Comparison of ENCODE assay signal across 11 mouse cellular contexts in genomic region chr14:20844671-20845576, GRCm38 (mm10). TPM values are rescaled to one million over a fixed set of nuclear protein-coding genes. Genes with fewer than 3 reads are reported as not detected.
DNase-seq lines count a peak whose midpoint lies in the region; ATAC-seq and TF ChIP-seq lines count a peak whose summit lies in the region.
"Had no signal": no experiment of that assay in that cellular context is flagged by ENCODE, and none has a peak within 500 bp of the region (broad histone marks: within the 10 kb centered on the region; RNA-seq: fewer than 3 reads in every experiment).

No protein-coding gene starts in this region.

- H3K36me3 ChIP-seq in kidney, embryonic 14.5 days (ENCODE audit: control insufficient read depth, insufficient read depth, low read length), result no peaks in the 10 kb centered on the region
- H3K36me3 ChIP-seq in megakaryocyte, embryonic 14.5 days (replicated peaks; ENCODE audit: low read length), result peaks cover 8% of the 10 kb centered on the region
- H3K36me3 ChIP-seq in hindbrain, embryonic 14.5 days (replicated peaks; ENCODE audit: control insufficient read depth, insufficient read depth), result no peaks in the 10 kb centered on the region
- no peaks in the 10 kb centered on the region for H3K36me3 ChIP-seq in forebrain, postnatal 0 days (ENCODE audit: insufficient read depth)
- no peaks in the 10 kb centered on the region for H3K36me3 ChIP-seq in midbrain, postnatal 0 days (ENCODE audit: insufficient read depth, low read length)

- WGBS in kidney, embryonic 14.5 days, result 82% methylated on average over 10 of the region's 10 CpGs
- 90% methylated on average over 10 of the region's 10 CpGs for whole genome bisulfite sequencing in hindbrain, embryonic 14.5 days
- WGBS in forebrain, postnatal 0 days, result 93% methylated on average over 10 of the region's 10 CpGs
- WGBS in midbrain, postnatal 0 days, result 90% methylated on average over 10 of the region's 10 CpGs

- H3K9me3 ChIP-seq in kidney, embryonic 14.5 days (ENCODE audit: control insufficient read depth, low read length), result no peaks in the 10 kb centered on the region
- H3K9me3 ChIP-seq in megakaryocyte, embryonic 14.5 days, result no peaks in the 10 kb centered on the region
- no peaks in the 10 kb centered on the region for H3K9me3 ChIP-seq in hindbrain, embryonic 14.5 days (ENCODE audit: control insufficient read depth, low read length)
- H3K9me3 ChIP-seq in forebrain, postnatal 0 days (ENCODE audit: low read length), result no peaks in the 10 kb centered on the region
- H3K9me3 ChIP-seq in midbrain, postnatal 0 days (ENCODE audit: low read length), result no peaks in the 10 kb centered on the region

- H3K4me1 ChIP-seq in kidney, embryonic 14.5 days (ENCODE audit: control insufficient read depth, insufficient read depth, low read length), result peaks cover 4% of the 10 kb centered on the region; the same call in 1 of the 2 replicates
- H3K4me1 ChIP-seq in megakaryocyte, embryonic 14.5 days, result peaks cover 27% of the 10 kb centered on the region
- H3K4me1 ChIP-seq in hindbrain, embryonic 14.5 days (replicated peaks; ENCODE audit: control insufficient read depth, insufficient read depth, low read length), result no peaks in the 10 kb centered on the region
- no peaks in the 10 kb centered on the region for H3K4me1 ChIP-seq in forebrain, postnatal 0 days (ENCODE audit: insufficient read depth)
- H3K4me1 ChIP-seq in midbrain, postnatal 0 days (ENCODE audit: insufficient read depth, low read length), result no peaks in the 10 kb centered on the region

- no peak for ATAC-seq in kidney, embryonic 14.5 days (ENCODE audit: low FRiP score, low TSS enrichment)
- no peak for ATAC-seq in hindbrain, embryonic 14.5 days (ENCODE audit: low FRiP score)
- ATAC-seq in forebrain, postnatal 0 days, result no peak
- no peak for ATAC-seq in midbrain, postnatal 0 days (ENCODE audit: low FRiP score)

- no peak for TF ChIP-seq CTCF in forebrain, postnatal 0 days (IDR thresholded peaks at IDR 0.05; ENCODE audit: low read depth)
- TF ChIP-seq CTCF in midbrain, postnatal 0 days (IDR thresholded peaks at IDR 0.05), result no peak

- H3K27me3 ChIP-seq in kidney, embryonic 14.5 days (ENCODE audit: control insufficient read depth, insufficient read depth, low read length), result no peaks in the 10 kb centered on the region
- H3K27me3 ChIP-seq in megakaryocyte, embryonic 14.5 days (replicated peaks), result peaks cover 17% of the 10 kb centered on the region
- no peaks in the 10 kb centered on the region for H3K27me3 ChIP-seq in hindbrain, embryonic 14.5 days (ENCODE audit: control insufficient read depth, insufficient read depth, low read length)
- no peaks in the 10 kb centered on the region for H3K27me3 ChIP-seq in forebrain, postnatal 0 days (ENCODE audit: insufficient read depth, low read length)
- H3K27me3 ChIP-seq in midbrain, postnatal 0 days (ENCODE audit: insufficient read depth, low read length), result no peaks in the 10 kb centered on the region

- no peak overlapping the region for H3K4me2 ChIP-seq in kidney, embryonic 14.5 days (replicated peaks; ENCODE audit: low read depth, low read length)
- H3K4me2 ChIP-seq in hindbrain, embryonic 14.5 days (replicated peaks), result no peak overlapping the region
- H3K4me2 ChIP-seq in forebrain, postnatal 0 days (ENCODE audit: low read depth), result no peak overlapping the region
- no peak overlapping the region for H3K4me2 ChIP-seq in midbrain, postnatal 0 days (ENCODE audit: low read depth, low read length, poor library complexity, severe bottlenecking)

- no peak overlapping the region for H3K9ac ChIP-seq in kidney, embryonic 14.5 days (ENCODE audit: low read depth, low read length)
- H3K9ac ChIP-seq in hindbrain, embryonic 14.5 days, result no peak overlapping the region
- H3K9ac ChIP-seq in forebrain, postnatal 0 days, result no peak overlapping the region
- no peak overlapping the region for H3K9ac ChIP-seq in midbrain, postnatal 0 days (replicated peaks; ENCODE audit: low read length, poor library complexity, severe bottlenecking)

- no peak overlapping the region for H3K4me3 ChIP-seq in kidney, embryonic 14.5 days (ENCODE audit: low read length)
- peak overlapping the region; percentile 84 for H3K4me3 ChIP-seq in megakaryocyte, embryonic 14.5 days (replicated peaks)
- H3K4me3 ChIP-seq in hindbrain, embryonic 14.5 days (replicated peaks; ENCODE audit: low read length), result no peak overlapping the region
- H3K4me3 ChIP-seq in forebrain, postnatal 0 days (ENCODE audit: low read depth, low read length), result no peak overlapping the region
- H3K4me3 ChIP-seq in midbrain, postnatal 0 days (ENCODE audit: low read depth, low read length), result no peak overlapping the region

- DNase-seq in kidney, adult 11 months, result peak; percentile 69
- DNase-seq in kidney, postnatal 4 days, result no peak
- peak; percentile 17 for DNase-seq in ZHBTc4 (ENCODE audit: low read depth, low spot score)
- no peak for DNase-seq in hindbrain, embryonic 14.5 days (ENCODE audit: low spot score)
- DNase-seq in forebrain, postnatal 0 days, result no peak
- no peak for DNase-seq in midbrain, postnatal 0 days (ENCODE audit: low spot score)
- DNase-seq: adrenal gland, adult 2 months; cerebellum, adult 9-10 months; right cerebral cortex, postnatal 14 days had no signal

- 0 out of 2 replicates have a peak overlapping the region, but pooled peaks have one; percentile 8 for H3K27ac ChIP-seq in kidney, embryonic 14.5 days (ENCODE audit: low read depth, low read length)
- no peak overlapping the region for H3K27ac ChIP-seq in hindbrain, embryonic 14.5 days
- H3K27ac ChIP-seq in forebrain, postnatal 0 days (ENCODE audit: low read depth, low read length), result no peak overlapping the region
- no peak overlapping the region for H3K27ac ChIP-seq in midbrain, postnatal 0 days (ENCODE audit: low read depth, low read length)

RNA-seq across cellular contexts. Expression of gene Plau, which starts 8.5 kb away (rescaled TPM):
- 3.7 and 4.2 TPM in 2 replicates for polyA plus RNA-seq in kidney, embryonic 14.5 days (2014; fragmentation: Nextera tagmentation; extraction: Ambion mirVana)
- 0.35 TPM in 1 of 2 replicates, not detected in the other for polyA plus RNA-seq in megakaryocyte, embryonic 14.5 days (2012; ENCODE audit: insufficient read depth, low replicate concordance)
- polyA plus RNA-seq in hindbrain, embryonic 14.5 days (2014; fragmentation: Nextera tagmentation; extraction: Ambion mirVana), result 0.27 and 0.34 TPM in 2 replicates
- 0.62 and 1.1 TPM in 2 replicates for total RNA-seq in forebrain, postnatal 0 days (2014; rRNA removed)
- polyA plus RNA-seq in forebrain, postnatal 0 days (2015; fragmentation: Nextera tagmentation; extraction: Ambion mirVana), result 0.23 and 0.44 TPM in 2 replicates
- 0.93 and 2.1 TPM in 2 replicates for total RNA-seq in midbrain, postnatal 0 days (2014; rRNA removed)
- 0.27 and 0.44 TPM in 2 replicates for polyA plus RNA-seq in midbrain, postnatal 0 days (2015; fragmentation: Nextera tagmentation; extraction: Ambion mirVana)

RNA-seq across cellular contexts. Expression of gene Camk2g, which starts 51.0 kb away (rescaled TPM):
- polyA plus RNA-seq in kidney, embryonic 14.5 days (2014; fragmentation: Nextera tagmentation; extraction: Ambion mirVana), result 33.6 and 50.2 TPM in 2 replicates
- 11.9 and 12.1 TPM in 2 replicates for polyA plus RNA-seq in megakaryocyte, embryonic 14.5 days (2012; ENCODE audit: insufficient read depth, low replicate concordance)
- polyA plus RNA-seq in hindbrain, embryonic 14.5 days (2014; fragmentation: Nextera tagmentation; extraction: Ambion mirVana), result 166 and 197 TPM in 2 replicates
- total RNA-seq in forebrain, postnatal 0 days (2014; rRNA removed), result 137 and 145 TPM in 2 replicates
- polyA plus RNA-seq in forebrain, postnatal 0 days (2015; fragmentation: Nextera tagmentation; extraction: Ambion mirVana), result 165 and 231 TPM in 2 replicates
- total RNA-seq in midbrain, postnatal 0 days (2014; rRNA removed), result 239 and 267 TPM in 2 replicates
- polyA plus RNA-seq in midbrain, postnatal 0 days (2015; fragmentation: Nextera tagmentation; extraction: Ambion mirVana), result 261 and 284 TPM in 2 replicates

Comparison
In these comparisons a context has a peak if more than half of its experiments do, and no peak if none do; other contexts are left out.
1. DNase-seq: peak in kidney, adult 11 months (single experiment) and ZHBTc4 (single experiment); none in kidney, postnatal 4 days (0 of 2), hindbrain, embryonic 14.5 days (single experiment), forebrain, postnatal 0 days (single experiment) and midbrain, postnatal 0 days (single experiment).